Mouse (Mus musculus): ENCODE measurements around the gene Rasl10a. TPM values are rescaled to one million over a fixed set of nuclear protein-coding genes. Genes with fewer than 3 reads are reported as not detected.

The Rasl10a gene
- total RNA-seq (2015), result not detected in 2 replicates
- not detected in 2 replicates for total RNA-seq (2017)

- ATAC-seq (replicated peaks; ENCODE audit: poor library complexity), result no peak
Measured at GRCm38 (mm10) chr11:5057856-5058641, at the start of gene Rasl10a. Gene Rasl10a (plus strand): TSS chr11:5058128.

GRCm38 (mm10) chr11:5008867-5009266, 49.1 kb upstream of the Rasl10a start:
- ATAC-seq (replicated peaks; ENCODE audit: poor library complexity), result peak; percentile 35

DNA sequence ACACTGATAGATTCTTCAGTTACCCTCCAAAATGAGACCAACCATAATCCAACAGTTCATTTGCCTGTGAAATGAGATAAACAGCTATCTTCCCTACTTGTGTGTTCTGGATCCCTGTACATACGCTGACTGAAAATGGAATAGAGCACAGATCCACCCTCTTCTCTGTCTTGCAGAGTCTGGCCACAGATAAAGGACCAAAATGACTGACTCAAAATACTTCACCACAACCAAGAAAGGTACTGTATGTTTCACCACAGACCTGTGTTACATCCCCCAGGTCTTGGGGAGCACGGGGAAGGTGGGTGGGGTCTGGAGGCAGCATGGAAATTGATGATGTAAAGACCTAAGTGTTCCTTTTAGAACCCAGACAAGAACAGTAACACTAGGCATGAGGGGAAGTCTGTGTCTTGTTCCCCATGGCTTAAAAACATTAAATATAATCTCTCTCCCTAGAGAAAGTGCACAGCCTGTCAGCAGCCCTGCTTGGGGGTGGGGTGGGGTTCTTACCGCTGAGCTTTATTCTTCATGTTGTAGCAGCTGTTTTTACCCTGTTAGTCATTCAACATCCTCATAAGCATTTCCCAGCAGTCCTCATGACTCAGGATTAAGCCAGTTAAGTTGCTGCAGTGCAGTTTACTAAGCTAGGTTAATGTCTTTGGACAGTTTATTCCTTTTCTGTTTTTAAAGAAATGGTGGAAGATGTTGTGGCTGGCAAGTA, 48.4 kb upstream of the Rasl10a start:
- peak; percentile 83 for ATAC-seq (replicated peaks; ENCODE audit: poor library complexity)

GRCm38 (mm10) chr11:5010205-5010604, 47.7 kb upstream of the Rasl10a start:
- ATAC-seq (replicated peaks; ENCODE audit: poor library complexity), result no peak

GRCm38 (mm10) chr11:5011480-5011879, 46.4 kb upstream of the Rasl10a start:
- no peak for ATAC-seq (replicated peaks; ENCODE audit: poor library complexity)

DNA sequence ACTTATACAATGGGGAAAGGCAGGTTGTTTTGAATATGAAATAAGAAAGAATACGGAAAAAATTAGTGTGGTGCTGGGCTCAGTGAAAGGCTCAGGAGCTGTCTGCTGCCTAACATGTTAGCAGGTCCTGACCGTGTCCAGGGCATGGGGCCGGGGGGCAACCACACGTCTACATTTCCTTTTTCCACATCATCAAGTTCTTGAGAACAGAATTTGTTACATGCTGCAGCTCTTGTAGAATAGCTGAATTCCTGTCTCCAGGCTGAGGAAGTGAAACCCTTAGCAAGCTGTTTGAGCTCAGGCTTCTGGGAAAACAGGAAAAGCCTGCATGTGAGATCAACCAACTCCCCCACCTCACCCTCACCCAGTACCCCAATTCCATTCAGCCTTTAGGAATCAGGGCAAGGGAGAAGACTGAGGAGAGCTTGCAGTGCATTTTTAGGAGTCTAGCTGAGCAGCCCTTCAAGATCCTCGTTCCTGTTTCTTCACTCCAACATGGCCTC, 45.7 kb upstream of the Rasl10a start:
- ATAC-seq (replicated peaks; ENCODE audit: poor library complexity), result no peak

DNA sequence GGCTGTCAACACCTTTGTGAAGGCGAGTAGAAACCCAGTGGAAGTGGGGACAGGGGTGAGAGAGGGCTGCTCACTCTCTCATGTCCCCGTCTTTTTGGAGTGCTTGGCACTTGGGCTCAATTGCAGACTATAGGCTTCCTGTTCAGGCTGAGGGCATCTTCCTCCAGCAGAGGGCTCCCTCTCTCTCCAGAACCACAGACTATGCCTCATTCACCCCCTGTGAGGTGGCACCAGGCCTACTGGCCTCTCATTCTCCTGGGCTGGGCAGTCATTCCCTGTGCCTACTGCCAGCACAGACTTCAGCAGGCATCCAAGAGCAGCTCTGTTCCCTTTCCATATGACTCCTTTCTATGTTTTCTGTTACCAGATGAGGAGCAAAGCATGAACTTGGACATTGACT, 42.2 kb upstream of the Rasl10a start:
- ATAC-seq (replicated peaks; ENCODE audit: poor library complexity), result peak; percentile 84

DNA sequence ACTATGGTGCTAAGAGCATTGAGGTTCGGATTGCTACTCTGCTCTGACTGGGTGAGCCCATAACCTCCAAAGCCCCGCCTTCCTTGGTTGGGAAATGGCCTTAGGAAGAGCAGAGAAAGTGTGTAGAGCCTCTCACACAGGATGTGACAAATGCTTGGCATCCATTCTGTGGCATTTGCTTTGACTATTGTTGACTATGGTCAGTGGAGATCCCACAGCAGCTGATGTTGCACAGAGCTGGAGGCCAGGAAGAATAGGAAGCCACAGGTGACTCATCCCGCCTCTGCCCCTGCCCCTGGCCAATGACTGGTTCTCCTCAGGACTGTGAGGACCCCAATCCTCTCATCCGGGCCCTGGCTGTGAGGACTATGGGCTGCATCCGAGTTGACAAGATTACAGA, 41.6 kb upstream of the Rasl10a start:
- no peak for ATAC-seq (replicated peaks; ENCODE audit: poor library complexity)

DNA sequence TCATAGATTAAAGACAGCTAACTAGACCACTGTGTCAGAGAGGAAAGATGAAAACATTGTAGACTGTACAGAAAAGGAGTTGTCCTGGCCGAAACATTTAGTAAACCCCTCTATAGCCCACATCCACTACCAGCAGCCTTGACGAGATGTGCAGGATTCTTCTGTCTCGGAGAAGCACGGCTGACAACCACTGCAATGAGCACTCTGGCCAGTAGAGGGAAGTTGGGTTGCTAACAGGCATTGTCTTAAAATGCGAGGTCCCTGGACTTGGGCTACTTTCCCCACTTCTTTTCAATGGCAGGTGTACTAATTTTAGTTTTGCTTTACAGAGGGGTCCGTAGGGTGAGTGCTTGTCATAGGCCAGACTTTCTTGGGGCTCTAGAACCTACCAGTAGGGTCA, 40.4 kb upstream of the Rasl10a start:
- ATAC-seq (replicated peaks; ENCODE audit: poor library complexity), result peak; percentile 61

GRCm38 (mm10) chr11:5025108-5025507, 32.8 kb upstream of the Rasl10a start:
- ATAC-seq (replicated peaks; ENCODE audit: poor library complexity), result no peak

GRCm38 (mm10) chr11:5028228-5028627, 29.7 kb upstream of the Rasl10a start:
- ATAC-seq (replicated peaks; ENCODE audit: poor library complexity), result no peak

DNA sequence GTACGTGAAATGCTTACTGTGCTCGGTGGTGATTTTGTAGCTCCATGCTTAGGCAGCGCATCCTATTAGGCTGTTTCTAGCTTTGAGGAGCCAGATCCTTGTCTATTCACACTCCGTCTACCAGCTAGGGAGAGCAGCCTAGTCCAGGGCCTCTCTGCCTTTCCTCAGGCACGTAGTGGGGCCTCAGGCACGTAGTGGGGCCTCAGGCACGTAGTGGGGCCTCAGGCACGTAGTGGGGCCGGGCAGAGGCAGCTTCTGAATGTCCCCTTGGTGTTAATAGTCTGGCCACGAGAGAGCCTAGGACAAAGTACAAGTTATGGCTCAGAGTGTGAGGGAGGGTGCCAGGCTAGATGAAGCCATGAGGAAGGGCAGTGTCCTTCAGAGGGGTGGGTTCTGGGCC, 25.2 kb upstream of the Rasl10a start:
- peak; percentile 29 for ATAC-seq (replicated peaks; ENCODE audit: poor library complexity)

GRCm38 (mm10) chr11:5033136-5033535, 24.8 kb upstream of the Rasl10a start:
- peak; percentile 79 for ATAC-seq (replicated peaks; ENCODE audit: poor library complexity)

DNA sequence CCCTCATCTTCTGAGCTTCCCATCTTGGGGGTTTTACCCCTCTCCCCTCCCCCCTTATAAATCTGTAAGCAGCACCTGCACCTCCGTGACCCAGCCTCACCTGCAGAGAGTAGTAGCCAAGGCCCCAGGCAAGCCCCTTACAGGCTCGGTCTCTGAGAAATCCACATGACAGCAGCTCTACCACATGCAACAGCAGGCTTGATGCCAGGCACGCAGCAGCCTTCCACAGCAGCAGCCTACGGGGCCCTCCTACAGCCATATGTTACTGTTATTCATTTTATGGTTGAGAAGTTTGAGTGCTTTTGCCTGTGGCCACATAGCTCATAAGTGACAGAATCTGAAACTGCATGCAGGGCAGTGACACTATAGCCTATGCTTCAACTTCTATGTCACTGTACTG, 22.5 kb upstream of the Rasl10a start:
- no peak for ATAC-seq (replicated peaks; ENCODE audit: poor library complexity)

GRCm38 (mm10) chr11:5037146-5037854, 20.6 kb upstream of the Rasl10a start:
- ATAC-seq (replicated peaks; ENCODE audit: poor library complexity), result no peak

DNA sequence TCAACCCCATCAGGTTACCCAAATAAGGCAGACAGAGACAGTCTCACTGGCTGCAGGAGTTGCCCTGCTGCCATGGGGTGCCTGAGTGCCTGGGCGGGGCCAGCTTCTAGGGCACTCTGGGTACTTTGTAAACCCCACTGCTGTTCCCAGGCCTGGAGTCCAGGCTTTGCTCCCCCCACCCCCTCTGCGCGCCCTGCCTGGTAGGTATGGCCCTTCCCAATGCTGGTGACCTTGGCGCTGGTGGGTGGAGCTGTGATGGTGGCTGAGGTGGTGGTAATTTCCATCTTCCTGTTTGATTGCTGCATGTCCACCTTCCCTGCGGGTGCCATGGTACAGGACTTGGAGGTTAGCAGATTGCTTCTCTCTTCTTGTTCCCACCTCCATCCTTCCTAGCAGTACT, 17.3 kb upstream of the Rasl10a start:
- ATAC-seq (replicated peaks; ENCODE audit: poor library complexity), result no peak

DNA sequence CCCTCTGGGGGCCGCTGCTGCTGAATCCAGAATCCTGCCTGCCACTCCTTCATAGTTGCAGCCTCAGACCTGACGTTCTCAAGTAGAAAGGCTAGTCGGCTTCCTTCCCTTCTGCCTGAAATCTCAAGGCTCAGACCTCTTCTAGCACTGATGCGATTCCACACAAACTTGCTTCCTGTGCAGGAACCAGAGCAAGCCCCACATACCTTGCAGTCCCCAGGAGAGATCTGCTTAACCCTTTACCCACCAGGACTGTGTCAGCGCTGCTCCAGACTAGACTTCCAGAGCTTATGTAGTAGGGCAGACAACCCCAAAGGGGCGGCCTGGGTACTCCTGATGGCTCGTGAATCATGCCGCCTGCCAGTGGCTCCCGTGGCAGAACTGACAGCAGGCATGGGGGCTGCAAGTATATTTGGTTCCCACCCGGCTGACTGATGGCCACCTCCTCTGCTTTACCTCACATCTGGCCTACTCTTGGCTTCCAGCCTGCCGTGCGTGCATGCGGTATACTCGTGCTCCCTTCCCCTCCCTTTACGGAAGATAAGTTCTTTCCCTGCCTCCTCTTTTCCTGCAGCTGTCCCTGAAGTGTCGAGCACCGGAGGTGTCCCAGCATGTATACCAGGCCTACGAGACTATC, 16.7 kb upstream of the Rasl10a start:
- ATAC-seq (replicated peaks; ENCODE audit: poor library complexity), result no peak

GRCm38 (mm10) chr11:5042645-5043381, 15.1 kb upstream of the Rasl10a start:
- ATAC-seq (replicated peaks; ENCODE audit: poor library complexity), result peak; percentile 74

- ATAC-seq (replicated peaks; ENCODE audit: poor library complexity), result no peak
Measured at GRCm38 (mm10) chr11:5046321-5046926, 11.5 kb upstream of the Rasl10a start.

- ATAC-seq (replicated peaks; ENCODE audit: poor library complexity), result no peak
Measured at GRCm38 (mm10) chr11:5051629-5052028, 6.3 kb upstream of the Rasl10a start.

Data from megakaryocyte progenitor cell, adult 5-6 weeks (primary cell).